Mouse (Mus musculus): ENCODE measurements around the gene Kif1a.

GRCm38 (mm10) chr1:93018716-93019115 is 83.0 kb downstream of the Kif1a start:
- TF ChIP-seq HCFC1 (IDR thresholded peaks at IDR 0.05; ENCODE audit: borderline replicate concordance, insufficient read depth, low read length) = no peak
- TF ChIP-seq ZNF384 (IDR thresholded peaks at IDR 0.05; ENCODE audit: low read depth, low read length) = no peak
- TF ChIP-seq CHD2 (IDR thresholded peaks at IDR 0.05; ENCODE audit: low read depth, low read length) = no peak
- no peak for TF ChIP-seq MAFK (IDR thresholded peaks at IDR 0.05; ENCODE audit: insufficient read depth, low read depth, low read length)
- TF ChIP-seq ZC3H11A (IDR thresholded peaks at IDR 0.05; ENCODE audit: borderline replicate concordance, low read depth, low read length) = no peak

Measured in ES-E14 (cell line).